Mouse (Mus musculus) MEL (cell line): ENCODE data around the gene Bhlhe41. TPM values are rescaled to one million over a fixed set of nuclear protein-coding genes. Genes with fewer than 3 reads are reported as not detected.
A peak's percentile ranks its signal among the peaks of the same experiment; 100 is the strongest.

Experiments used
- DNase-seq: peaks from one replicate; pipeline ENCODE4 v3.0.0; 2011; ENCODE audit warnings: low read depth, low spot score
- H3K27ac ChIP-seq: 2 replicates; pipeline ENCODE4 v1.5.1; 2012; ENCODE audit warnings: low read depth, mild to moderate bottlenecking, control low read depth, low read length, moderate library complexity; ENCODE audit not compliant: control insufficient read depth
- H3K27me3 ChIP-seq, 2 experiments: fragments of 150-350 bp in 1 of 2; sonication (generic) in 1 of 2; 2 replicates each; pipeline ENCODE4 v1.6.1; 2012; ENCODE audit warnings: low read length in 2 of 2, mild to moderate bottlenecking in 2 of 2, improper control_type of control experiment in 1 of 2, moderate library complexity in 1 of 2; ENCODE audit not compliant: insufficient read depth in 2 of 2, control insufficient read depth in 1 of 2
- H3K36me3 ChIP-seq, 2 experiments: 2 replicates each; pipeline ENCODE4 v1.6.1; 2012 to 2014; ENCODE audit warnings: low read length in 2 of 2, improper control_type of control experiment in 1 of 2, inconsistent platforms in 1 of 2, mild to moderate bottlenecking in 1 of 2; ENCODE audit not compliant: insufficient read depth in 2 of 2, control insufficient read depth in 1 of 2
- H3K4me1 ChIP-seq, 2 experiments: fragments of 150-350 bp in 1 of 2; sonication (generic) in 1 of 2; 2 replicates each; pipeline ENCODE4 v1.6.1; 2012; ENCODE audit warnings: low read length in 2 of 2, improper control_type of control experiment in 1 of 2, mild to moderate bottlenecking in 1 of 2; ENCODE audit not compliant: insufficient read depth in 2 of 2, control insufficient read depth in 1 of 2
- H3K4me3 ChIP-seq, 2 experiments: fragments of 150-350 bp in 1 of 2; sonication (generic) in 1 of 2; 2 replicates each; pipeline ENCODE4 v1.5.1; 2012; ENCODE audit warnings: low read depth in 2 of 2, low read length in 2 of 2, mild to moderate bottlenecking in 2 of 2, moderate library complexity in 2 of 2, control low read depth in 1 of 2, improper control_type of control experiment in 1 of 2; ENCODE audit not compliant: control insufficient read depth in 1 of 2, insufficient read depth in 1 of 2
- H3K79me2 ChIP-seq: 2 replicates; pipeline ENCODE4 v1.6.1; 2012; ENCODE audit warnings: mild to moderate bottlenecking, low read length, moderate library complexity; ENCODE audit not compliant: control insufficient read depth, poor library complexity, insufficient read depth
- H3K9ac ChIP-seq: 2 replicates; pipeline ENCODE4 v1.6.1; 2012; ENCODE audit warnings: low read depth, mild to moderate bottlenecking, control low read depth, low read length, moderate library complexity; ENCODE audit not compliant: control insufficient read depth, poor library complexity, severe bottlenecking
- H3K9me3 ChIP-seq: fragments of 150-350 bp; sonication (generic); replicated peaks from 2 replicates; pipeline ENCODE4 v1.6.1; 2012; ENCODE audit warnings: mild to moderate bottlenecking, low read length, improper control_type of control experiment, moderate library complexity; ENCODE audit not compliant: insufficient read depth
- BHLHE40 ChIP-seq: IDR thresholded peaks from 2 replicates; pipeline ENCODE4 v1.6.1; 2012; ENCODE audit warnings: low read depth, mild to moderate bottlenecking, inconsistent platforms, low read length, improper control_type of control experiment, borderline replicate concordance
- CHD1 ChIP-seq: IDR thresholded peaks from 2 replicates; pipeline ENCODE4 v1.6.1; 2012; ENCODE audit warnings: low read depth, mild to moderate bottlenecking, inconsistent platforms, low read length, improper control_type of control experiment
- CTCF ChIP-seq, 3 experiments: IDR thresholded peaks in 2 of 3; conservative IDR thresholded peaks in 1 of 3; 2 replicates each; pipeline ENCODE4 v1.5.1; 2011 to 2012; ENCODE audit warnings: low read length in 3 of 3, low read depth in 2 of 3, mild to moderate bottlenecking in 2 of 3, improper control_type of control experiment in 1 of 3, inconsistent platforms in 1 of 3, mixed read lengths in 1 of 3, moderate library complexity in 1 of 3; ENCODE audit not compliant: control insufficient read depth in 1 of 3, insufficient read depth in 1 of 3, poor library complexity in 1 of 3, severe bottlenecking in 1 of 3
- GABPA ChIP-seq: IDR thresholded peaks from 2 replicates; pipeline ENCODE4 v1.6.1; 2012; ENCODE audit warnings: low read depth, mild to moderate bottlenecking, inconsistent platforms, low read length, improper control_type of control experiment, moderate library complexity
- GATA1 ChIP-seq: IDR thresholded peaks from 2 replicates; pipeline ENCODE4 v1.6.1; 2011; ENCODE audit warnings: low read depth, low read length, improper control_type of control experiment
- HCFC1 ChIP-seq: IDR thresholded peaks from 2 replicates; pipeline ENCODE4 v1.6.1; 2012; ENCODE audit warnings: low read depth, mild to moderate bottlenecking, inconsistent platforms, low read length, improper control_type of control experiment, moderate library complexity
- JUND ChIP-seq: IDR thresholded peaks from 2 replicates; pipeline ENCODE4 v1.6.1; 2011; ENCODE audit warnings: low read depth, mild to moderate bottlenecking, improper control_type of control experiment, low read length
- MAFK ChIP-seq: IDR thresholded peaks from 2 replicates; pipeline ENCODE4 v1.6.1; 2011; ENCODE audit warnings: low read depth, mild to moderate bottlenecking, low read length, improper control_type of control experiment, borderline replicate concordance
- MYB ChIP-seq: IDR thresholded peaks from 2 replicates; pipeline ENCODE4 v1.6.1; 2011; ENCODE audit warnings: mild to moderate bottlenecking, low read depth, low read length, improper control_type of control experiment
- POLR2AphosphoS5 ChIP-seq: IDR thresholded peaks from 2 replicates; pipeline ENCODE4 v1.6.1; 2012; ENCODE audit warnings: low read depth, borderline replicate concordance, mild to moderate bottlenecking, inconsistent platforms, low read length, moderate library complexity, mixed read lengths
- RAD21 ChIP-seq: IDR thresholded peaks from 2 replicates; pipeline ENCODE4 v1.6.1; 2011; ENCODE audit warnings: mild to moderate bottlenecking, low read depth, low read length, improper control_type of control experiment
- RCOR1 ChIP-seq: IDR thresholded peaks from 2 replicates; pipeline ENCODE4 v1.6.1; 2012; ENCODE audit warnings: low read depth, mild to moderate bottlenecking, inconsistent platforms, low read length, improper control_type of control experiment
- SMC3 ChIP-seq: IDR thresholded peaks from 2 replicates; pipeline ENCODE4 v1.6.1; 2011; ENCODE audit warnings: low read depth, low read length, improper control_type of control experiment
- TCF12 ChIP-seq: IDR thresholded peaks from 2 replicates; pipeline ENCODE4 v1.6.1; 2014; ENCODE audit warnings: low read depth, mild to moderate bottlenecking, inconsistent platforms, low read length, improper control_type of control experiment, moderate library complexity
- ZMIZ1 ChIP-seq: IDR thresholded peaks from 2 replicates; pipeline ENCODE4 v1.6.1; 2012; ENCODE audit warnings: low read depth, mild to moderate bottlenecking, inconsistent platforms, low read length, improper control_type of control experiment, moderate library complexity
- ZNF384 ChIP-seq: IDR thresholded peaks from 2 replicates; pipeline ENCODE4 v1.6.1; 2012; ENCODE audit warnings: low read depth, mild to moderate bottlenecking, inconsistent platforms, low read length, improper control_type of control experiment
- polyA plus RNA-seq, 2 experiments: library from polyadenylated mRNA; stranded (reverse) in 1 of 2; unstranded in 1 of 2; fragments of >175 nt in 1 of 2; fragments of >200 nt in 1 of 2; gene quantifications; 2 replicates each; pipeline versions ENCODE4 v1.2.1 to v1.2.4; 2012; ENCODE audit warnings: low replicate concordance in 2 of 2, low read depth in 1 of 2; ENCODE audit not compliant: insufficient read length in 2 of 2, insufficient read depth in 1 of 2, missing spikeins in 1 of 2
- total RNA-seq: library from RNA; depleted of rRNA; stranded (reverse); fragments of 300-350 nt; gene quantifications from 2 replicates; pipeline ENCODE4 v1.2.3, GENCODE M21; 2012

Gene Bhlhe41
- total and polyA plus RNA-seq, 3 experiments = not detected

GRCm38 (mm10) chr6:145861462-145862227 lies 3.7 kb downstream of the Bhlhe41 start:
- Histone ChIP-seq H3K27me3 (no peaks in the 10 kb centered on the region), H3K36me3 (no peaks in the 10 kb centered on the region), H3K27ac (no peak overlapping the region), H3K4me1 (no peaks in the 10 kb centered on the region), H3K79me2 (no peaks in the 10 kb centered on the region), H3K9me3 (no peaks in the 10 kb centered on the region), H3K4me3 (no peak overlapping the region), H3K9ac (no peak overlapping the region)
- TF ChIP-seq ZNF384 (no peak), GABPA (no peak), CTCF (IDR thresholded peaks at IDR 0.05 in 2 of 3, conservative IDR thresholded peaks at IDR 0.05 in 1 of 3; ENCODE audit: control insufficient read depth in 1 of 3, insufficient read depth in 1 of 3, low read depth in 2 of 3, low read length in 3 of 3, poor library complexity in 1 of 3, severe bottlenecking in 1 of 3) (no peak), RCOR1 (no peak), JUND (no peak), CHD1 (no peak), POLR2AphosphoS5 (no peak), HCFC1 (no peak), TCF12 (no peak), SMC3 (no peak)
- no peak for DNase-seq

GRCm38 (mm10) chr6:145860350-145860749 lies 5.0 kb downstream of the Bhlhe41 start:
- Histone ChIP-seq H3K9me3 (no peaks in the 10 kb centered on the region), H3K27me3 (no peaks in the 10 kb centered on the region), H3K4me1 (0 out of 4 replicates have a peak, but pooled peaks cover 0 to 2% of the 10 kb centered on the region in 2 experiments), H3K4me3 (no peak overlapping the region), H3K27ac (no peak overlapping the region), H3K79me2 (no peaks in the 10 kb centered on the region), H3K9ac (no peak overlapping the region), H3K36me3 (no peaks in the 10 kb centered on the region)
- DNase-seq = no peak
- TF ChIP-seq BHLHE40 = no peak
- no peak for TF ChIP-seq MAFK
- TF ChIP-seq GATA1 = no peak
- peak; percentile 39 for TF ChIP-seq RAD21
- TF ChIP-seq ZMIZ1 = no peak
- TF ChIP-seq MYB = no peak
- TF ChIP-seq CTCF (IDR thresholded peaks at IDR 0.05 in 2 of 3, conservative IDR thresholded peaks at IDR 0.05 in 1 of 3; ENCODE audit: control insufficient read depth in 1 of 3, insufficient read depth in 1 of 3, low read depth in 2 of 3, low read length in 3 of 3, poor library complexity in 1 of 3, severe bottlenecking in 1 of 3) = peak in 2 of 3 experiments; percentile 10 to 26; a peak in 2 of 6 replicates
- TF ChIP-seq SMC3 = peak; percentile 36
